ENCODE assay signal across 27 mouse cellular contexts in the genomic region with DNA sequence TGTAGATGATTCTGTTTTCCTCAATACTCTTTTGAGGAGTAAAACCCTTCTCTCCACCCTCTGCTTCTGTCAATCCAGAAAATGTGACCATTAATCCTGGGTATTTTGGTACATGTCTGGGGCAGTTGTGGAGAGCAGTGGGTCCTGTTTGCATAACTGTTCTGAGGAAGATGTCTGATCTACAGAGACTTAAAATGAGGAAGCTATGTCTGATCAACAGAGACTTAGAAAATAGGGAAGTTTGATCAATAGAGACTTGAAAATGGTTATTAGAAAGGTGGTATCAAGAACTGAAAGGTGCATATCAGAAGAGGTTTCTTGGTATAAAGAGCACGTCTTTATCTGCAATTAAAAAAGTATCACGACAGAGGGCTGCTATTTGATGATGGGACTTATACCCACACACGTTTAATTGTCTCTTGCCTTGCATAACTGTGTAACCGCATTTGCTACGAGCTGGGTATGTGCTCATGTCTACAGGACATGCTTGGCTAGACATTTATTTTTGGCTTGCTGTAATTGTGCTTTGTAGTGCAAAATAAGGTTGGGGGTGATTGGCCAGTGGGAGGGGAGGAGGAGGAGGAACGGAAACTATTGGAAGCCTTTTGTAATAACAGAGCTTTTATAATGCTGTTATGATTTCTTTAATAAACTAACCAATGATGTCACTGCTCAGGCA. TPM values are rescaled to one million over a fixed set of nuclear protein-coding genes. Genes with fewer than 3 reads are reported as not detected.
DNase-seq lines count a peak whose midpoint lies in the region; ATAC-seq and TF ChIP-seq lines count a peak whose summit lies in the region.
"Had no signal": no experiment of that assay in that cellular context is flagged by ENCODE, and none has a peak within 500 bp of the region (broad histone marks: within the 10 kb centered on the region; RNA-seq: fewer than 3 reads in every experiment).

No protein-coding gene starts in this region.

- no peak for TF ChIP-seq EP300 in CH12.LX (IDR thresholded peaks at IDR 0.05; ENCODE audit: low read length)

- no peak overlapping the region for H3K4me3 ChIP-seq in midbrain, embryonic 11.5 days (ENCODE audit: low read depth, low read length)
- H3K4me3 ChIP-seq in midbrain, embryonic 10.5 days, result no peak overlapping the region
- H3K4me3 ChIP-seq in CH12.LX (replicated peaks in 1 of 3; ENCODE audit: low read depth in 2 of 3, low read length in 2 of 3, poor library complexity in 1 of 3), result no peak overlapping the region
- H3K4me3 ChIP-seq in bone marrow macrophage, adult 2 months (ENCODE audit: insufficient read depth, low read length), result no peak overlapping the region
- H3K4me3 ChIP-seq: forebrain, embryonic 10.5 days; heart, embryonic 15.5 days; hindbrain, embryonic 13.5 days; limb, embryonic 12.5 days; liver, embryonic 12.5 days; midbrain, embryonic 13.5 days had no signal

- no peak overlapping the region for H3K9ac ChIP-seq in midbrain, embryonic 11.5 days (ENCODE audit: low read length)
- H3K9ac ChIP-seq in CH12.LX (ENCODE audit: insufficient read depth, low read depth), result no peak overlapping the region
- H3K9ac ChIP-seq: heart, embryonic 15.5 days; hindbrain, embryonic 13.5 days; limb, embryonic 12.5 days; liver, embryonic 12.5 days; lung, embryonic 14.5 days; midbrain, embryonic 13.5 days had no signal

- H3K4me1 ChIP-seq in midbrain, embryonic 11.5 days (ENCODE audit: control insufficient read depth, insufficient read depth, low read length), result peaks cover 6% of the 10 kb centered on the region
- H3K4me1 ChIP-seq in midbrain, embryonic 10.5 days, result peaks cover 7% of the 10 kb centered on the region
- peaks cover 13 to 60% of the 10 kb centered on the region in 2 experiments for H3K4me1 ChIP-seq in CH12.LX (ENCODE audit: control insufficient read depth in 1 of 2, insufficient read depth in 2 of 2)
- peaks cover 43% of the 10 kb centered on the region for H3K4me1 ChIP-seq in bone marrow macrophage, adult 2 months (ENCODE audit: control insufficient read depth, insufficient read depth, low read length)
- H3K4me1 ChIP-seq: limb, embryonic 12.5 days had no signal

- in situ Hi-C loops in CH12.LX (cut with MboI; ENCODE audit: low pct_ligation_motif_present, low pct_unique_long_range_greater_than_20kb, low sequenced_read_pairs), result loop anchor here (25.0 kb wide), 1 partner anchor 510 kb away; no protein-coding TSS in a partner anchor

- peak; percentile 53 for DNase-seq in midbrain, embryonic 11.5 days (ENCODE audit: low spot score, missing footprints)
- no peak for DNase-seq in midbrain, embryonic 10.5 days (ENCODE audit: low spot score)
- peak; percentile 76 for DNase-seq in CH12.LX (ENCODE audit: extremely low read depth)
- DNase-seq in adrenal gland, postnatal 25 days, result no peak
- no peak for DNase-seq in thymus, postnatal 4 days
- DNase-seq: adrenal gland, adult 2 months; cerebellum, postnatal 10 days; gastrocnemius, postnatal 36 days; heart, postnatal 36 days; kidney, adult 11 months; lung, embryonic 14.5 days; right cerebral cortex, postnatal 14 days; thymus, adult 18-20 months had no signal

- no peaks in the 10 kb centered on the region for H3K9me3 ChIP-seq in midbrain, embryonic 11.5 days (ENCODE audit: control insufficient read depth, low read length)
- H3K9me3 ChIP-seq in midbrain, embryonic 10.5 days (replicated peaks), result no peaks in the 10 kb centered on the region
- H3K9me3 ChIP-seq in CH12.LX (replicated peaks; ENCODE audit: low read length), result no peaks in the 10 kb centered on the region
- H3K9me3 ChIP-seq: forebrain, embryonic 10.5 days; heart, embryonic 15.5 days; hindbrain, embryonic 13.5 days; limb, embryonic 12.5 days; liver, embryonic 12.5 days; midbrain, embryonic 13.5 days had no signal

- TF ChIP-seq CTCF in CH12.LX (conservative IDR thresholded peaks at IDR 0.05 in 1 of 2, IDR thresholded peaks at IDR 0.05 in 1 of 2; ENCODE audit: low read depth in 2 of 2, low read length in 2 of 2), result no peak
- TF ChIP-seq CTCF in bone marrow macrophage, adult 2 months (IDR thresholded peaks at IDR 0.05; ENCODE audit: low read depth, low read length), result no peak

- no peak for TF ChIP-seq POLR2A in CH12.LX (IDR thresholded peaks at IDR 0.05; ENCODE audit: low read depth, low read length)
- TF ChIP-seq POLR2A in bone marrow macrophage, adult 2 months (IDR thresholded peaks at IDR 0.05; ENCODE audit: borderline replicate concordance, low read depth, low read length), result no peak

- dilution Hi-C loops in CH12.LX (cut with MboI; ENCODE audit: extremely low pct_ligation_motif_present, extremely low pct_unique_long_range_greater_than_20kb, low sequenced_read_pairs), result no loop called here

- no peaks in the 10 kb centered on the region for H3K27me3 ChIP-seq in midbrain, embryonic 11.5 days (ENCODE audit: control insufficient read depth, insufficient read depth, low read length)
- no peaks in the 10 kb centered on the region for H3K27me3 ChIP-seq in midbrain, embryonic 10.5 days (ENCODE audit: low read depth, poor library complexity, severe bottlenecking)
- no peaks in the 10 kb centered on the region for H3K27me3 ChIP-seq in CH12.LX (replicated peaks)
- H3K27me3 ChIP-seq: heart, embryonic 15.5 days; hindbrain, embryonic 13.5 days; limb, embryonic 12.5 days; liver, embryonic 12.5 days; midbrain, embryonic 13.5 days had no signal

- peaks cover 28% of the 10 kb centered on the region for H3K79me2 ChIP-seq in CH12.LX (replicated peaks; ENCODE audit: control insufficient read depth, extremely low read depth, insufficient read depth, poor library complexity, severe bottlenecking)

- H3K27ac ChIP-seq in midbrain, embryonic 11.5 days (ENCODE audit: low read depth, low read length), result no peak overlapping the region
- H3K27ac ChIP-seq in midbrain, embryonic 10.5 days (replicated peaks), result no peak overlapping the region
- H3K27ac ChIP-seq in CH12.LX (ENCODE audit: insufficient read depth, low read depth), result no peak overlapping the region
- peak overlapping the region; percentile 60 for H3K27ac ChIP-seq in bone marrow macrophage, adult 2 months (ENCODE audit: insufficient read depth, low read depth, low read length)
- H3K27ac ChIP-seq: forebrain, embryonic 10.5 days; heart, embryonic 15.5 days; hindbrain, embryonic 13.5 days; kidney, postnatal 0 days; limb, embryonic 12.5 days; liver, embryonic 12.5 days; macrophage; midbrain, embryonic 13.5 days had no signal

- peaks cover 15% of the 10 kb centered on the region for H3K36me3 ChIP-seq in midbrain, embryonic 11.5 days (ENCODE audit: control insufficient read depth, insufficient read depth, low read length)
- H3K36me3 ChIP-seq in midbrain, embryonic 10.5 days, result peaks cover 86% of the 10 kb centered on the region
- peaks cover 61 to 81% of the 10 kb centered on the region in 2 experiments for H3K36me3 ChIP-seq in CH12.LX (replicated peaks in 1 of 2; ENCODE audit: control insufficient read depth in 1 of 2, insufficient read depth in 1 of 2, low read length in 1 of 2)

- 94% methylated on average over 6 of the region's 6 CpGs for WGBS in midbrain, embryonic 11.5 days
- 92% methylated on average over 6 of the region's 6 CpGs for WGBS in midbrain, embryonic 10.5 days

- H3K4me2 ChIP-seq in midbrain, embryonic 11.5 days, result no peak overlapping the region
- no peak overlapping the region for H3K4me2 ChIP-seq in CH12.LX (ENCODE audit: insufficient read depth, low read depth, poor library complexity, severe bottlenecking)
- H3K4me2 ChIP-seq: heart, embryonic 15.5 days; hindbrain, embryonic 13.5 days; limb, embryonic 12.5 days; liver, embryonic 12.5 days; lung, embryonic 14.5 days; midbrain, embryonic 13.5 days had no signal

- TF ChIP-seq RAD21 in CH12.LX (IDR thresholded peaks at IDR 0.05; ENCODE audit: low read depth, low read length), result no peak

- ATAC-seq in midbrain, embryonic 11.5 days (ENCODE audit: low FRiP score), result no peak
- ATAC-seq in neutrophil, adult 5-6 weeks (ENCODE audit: extremely low read depth, insufficient number of reproducible peaks, low FRiP score, poor library complexity, severe bottlenecking), result peak; percentile 68
- ATAC-seq: forebrain, embryonic 16.5 days; liver, embryonic 12.5 days; midbrain, embryonic 13.5 days had no signal

RNA-seq across cellular contexts. Expression of a gene that starts 5.7 kb away (rescaled TPM):
- polyA plus RNA-seq in midbrain, embryonic 11.5 days (2014; fragmentation: Nextera tagmentation; extraction: Ambion mirVana), result 203 and 206 TPM in 2 replicates
- 227 and 228 TPM in 2 replicates for polyA plus RNA-seq in midbrain, embryonic 10.5 days (2016; fragmentation: Nextera tagmentation; extraction: Ambion mirVana)
- 192 and 217 TPM in 2 replicates for total RNA-seq in CH12.LX (2012; rRNA removed)
- 225 and 249 TPM in 2 replicates for total RNA-seq in CH12.LX (2014; rRNA removed)
- 239 and 253 TPM in 2 replicates for polyA plus RNA-seq in CH12.LX (2012; ENCODE audit: insufficient read length, low read depth)
- 65.4 and 73.0 TPM in 2 replicates for polyA plus RNA-seq in bone marrow macrophage, adult 2 months (2012; ENCODE audit: insufficient read depth, insufficient read length, missing spikeins)
- total RNA-seq in neutrophil, adult 5-6 weeks (2017), result 107 and 115 TPM in 2 replicates
- 106 and 127 TPM in 2 replicates for total RNA-seq in adrenal gland, postnatal 25 days (2021)

RNA-seq across cellular contexts. Expression of a gene that starts 24.4 kb away (rescaled TPM):
- 0.28 and 0.36 TPM in 2 replicates for polyA plus RNA-seq in midbrain, embryonic 11.5 days (2014; fragmentation: Nextera tagmentation; extraction: Ambion mirVana)
- polyA plus RNA-seq in midbrain, embryonic 10.5 days (2016; fragmentation: Nextera tagmentation; extraction: Ambion mirVana), result 0.49 and 0.79 TPM in 2 replicates
- total RNA-seq in CH12.LX (2012; rRNA removed) (0.13 TPM in 1 of 2 replicates, not detected in the other), CH12.LX (2014; rRNA removed) (not detected in 2 replicates)
- 0.11 TPM in 1 of 2 replicates, not detected in the other for polyA plus RNA-seq in CH12.LX (2012; ENCODE audit: insufficient read length, low read depth)
- not detected in 2 replicates for polyA plus RNA-seq in bone marrow macrophage, adult 2 months (2012; ENCODE audit: insufficient read depth, insufficient read length, missing spikeins)
- 1.4 TPM in 1 of 2 replicates, not detected in the other for total RNA-seq in neutrophil, adult 5-6 weeks (2017)
- not detected in 2 replicates for total RNA-seq in adrenal gland, postnatal 25 days (2021)
- total RNA-seq: adrenal gland, adult 2 months; gastrocnemius, postnatal 36 days; heart, adult 8-10 months; heart, postnatal 36 days; monocyte, adult 5-6 weeks had no signal
- polyA plus RNA-seq: adrenal gland, adult 2 months; heart, embryonic 15.5 days; liver, embryonic 12.5 days; macrophage had no signal

RNA-seq across cellular contexts. Expression of a gene that starts 35.0 kb away (rescaled TPM):
- 35.3 and 35.6 TPM in 2 replicates for polyA plus RNA-seq in midbrain, embryonic 11.5 days (2014; fragmentation: Nextera tagmentation; extraction: Ambion mirVana)
- 25.1 and 26.0 TPM in 2 replicates for polyA plus RNA-seq in midbrain, embryonic 10.5 days (2016; fragmentation: Nextera tagmentation; extraction: Ambion mirVana)
- 19.0 and 21.1 TPM in 2 replicates for total RNA-seq in CH12.LX (2012; rRNA removed)
- 23.0 and 23.2 TPM in 2 replicates for total RNA-seq in CH12.LX (2014; rRNA removed)
- 26.5 and 27.9 TPM in 2 replicates for polyA plus RNA-seq in CH12.LX (2012; ENCODE audit: insufficient read length, low read depth)
- 13.9 and 14.2 TPM in 2 replicates for polyA plus RNA-seq in bone marrow macrophage, adult 2 months (2012; ENCODE audit: insufficient read depth, insufficient read length, missing spikeins)
- 36.5 and 50.2 TPM in 2 replicates for total RNA-seq in neutrophil, adult 5-6 weeks (2017)
- total RNA-seq in adrenal gland, postnatal 25 days (2021), result 15.5 and 16.1 TPM in 2 replicates

RNA-seq across cellular contexts. Expression of a gene that starts 59.8 kb away (rescaled TPM):
- 0.12 TPM in 1 of 2 replicates, not detected in the other for polyA plus RNA-seq in midbrain, embryonic 11.5 days (2014; fragmentation: Nextera tagmentation; extraction: Ambion mirVana)
- polyA plus RNA-seq in midbrain, embryonic 10.5 days (2016; fragmentation: Nextera tagmentation; extraction: Ambion mirVana), result 0.04 TPM in 1 of 2 replicates, not detected in the other
- not detected in 2 replicates for total RNA-seq in CH12.LX (2012; rRNA removed)
- not detected in 2 replicates for total RNA-seq in CH12.LX (2014; rRNA removed)
- 0.15 TPM in 1 of 2 replicates, not detected in the other for polyA plus RNA-seq in CH12.LX (2012; ENCODE audit: insufficient read length, low read depth)
- 0.64 TPM in 1 of 2 replicates, not detected in the other for polyA plus RNA-seq in bone marrow macrophage, adult 2 months (2012; ENCODE audit: insufficient read depth, insufficient read length, missing spikeins)
- not detected in 2 replicates for total RNA-seq in neutrophil, adult 5-6 weeks (2017)
- 1.4 and 2.2 TPM in 2 replicates for total RNA-seq in adrenal gland, postnatal 25 days (2021)
- total RNA-seq: gastrocnemius, postnatal 36 days; heart, adult 8-10 months; heart, postnatal 36 days; monocyte, adult 5-6 weeks had no signal
- polyA plus RNA-seq: embryonic facial prominence, embryonic 11.5 days; forebrain, embryonic 10.5 days; forebrain, embryonic 16.5 days; heart, embryonic 15.5 days; hindbrain, embryonic 13.5 days; liver, embryonic 12.5 days; macrophage; midbrain, embryonic 13.5 days had no signal

Comparison
In these comparisons a context has a peak if more than half of its experiments do, and no peak if none do; other contexts are left out.
1. DNase-seq: peak in midbrain, embryonic 11.5 days (single experiment) and CH12.LX (single experiment); none in midbrain, embryonic 10.5 days (single experiment), adrenal gland, postnatal 25 days (single experiment) and thymus, postnatal 4 days (single experiment).